Mouse (Mus musculus) G1E (cell line): ENCODE measurements around the gene Gtpbp1. TPM values are rescaled to one million over a fixed set of nuclear protein-coding genes. Genes with fewer than 3 reads are reported as not detected.

Experiments
- ATAC-seq: 2 replicates; pipeline ENCODE4 v1.8.0; 2016; ENCODE audit warnings: mild to moderate bottlenecking; ENCODE audit not compliant: insufficient number of reproducible peaks, poor library complexity, low FRiP score, severe bottlenecking; ENCODE audit errors: extremely low read depth
- DNase-seq: peaks from one replicate; pipeline ENCODE4 v3.0.0; 2012; ENCODE audit warnings: low spot score
- H3K27me3 ChIP-seq: 2 replicates; pipeline ENCODE4 v1.6.1; 2012; ENCODE audit warnings: mild to moderate bottlenecking, low read length, inconsistent platforms; ENCODE audit not compliant: insufficient read depth
- H3K36me3 ChIP-seq: replicated peaks from 2 replicates; pipeline ENCODE3; 2012; ENCODE audit warnings: mild to moderate bottlenecking, inconsistent platforms
- H3K4me1 ChIP-seq: 2 replicates; pipeline ENCODE4 v1.6.1; 2012; ENCODE audit warnings: low read depth, low read length, inconsistent platforms, mixed read lengths; ENCODE audit not compliant: insufficient read depth
- H3K4me3 ChIP-seq: 2 replicates; pipeline ENCODE4 v1.5.1; 2012; ENCODE audit warnings: low read depth, mild to moderate bottlenecking, inconsistent platforms, low read length, moderate library complexity, mixed read lengths
- H3K9me3 ChIP-seq: replicated peaks from 2 replicates; pipeline ENCODE4 v1.6.1; 2012; ENCODE audit warnings: inconsistent platforms
- CTCF ChIP-seq: IDR thresholded peaks from 2 replicates; pipeline ENCODE4 v1.5.1; 2012; ENCODE audit warnings: low read depth, low read length, inconsistent platforms, mixed read lengths
- GATA1 ChIP-seq: IDR thresholded peaks from 2 replicates; pipeline ENCODE4 v1.6.1; 2012; ENCODE audit warnings: borderline replicate concordance, low read length, inconsistent platforms, mixed read lengths
- GATA2 ChIP-seq: IDR thresholded peaks from 2 replicates; pipeline ENCODE4 v1.6.1; 2012; ENCODE audit warnings: low read depth, low read length, inconsistent platforms, borderline replicate concordance
- POLR2AphosphoS5 ChIP-seq: IDR thresholded peaks from 2 replicates; pipeline ENCODE4 v1.6.1; 2012; ENCODE audit warnings: low read depth, low read length, inconsistent platforms; ENCODE audit not compliant: insufficient replicate concordance
- TAL1 ChIP-seq: conservative IDR thresholded peaks from 2 replicates; pipeline ENCODE4 v1.6.1; 2012; ENCODE audit warnings: low read depth, low read length, inconsistent platforms, mixed read lengths
- polyA plus RNA-seq: library from polyadenylated mRNA; stranded (reverse); fragments of >175 nt; gene quantifications from 2 replicates; pipeline ENCODE4 v1.2.3, GENCODE M21; 2012
- total RNA-seq, 2 experiments: library from RNA; stranded (forward) in 1 of 2; stranded (reverse) in 1 of 2; fragments of 200-1000 nt in 1 of 2; fragments of >200 nt in 1 of 2; fragmentation: Nextera tagmentation in 1 of 2; gene quantifications; 2 replicates each; pipeline ENCODE4 v1.2.3; 2014 to 2017

Gtpbp1 gene
- total RNA-seq (2014; fragmentation: Nextera tagmentation) (63.7 and 74.7 TPM in 2 replicates), total RNA-seq (2017) (54.8 and 58.6 TPM in 2 replicates), polyA plus RNA-seq (108 and 116 TPM in 2 replicates)

- ATAC-seq (peak; percentile 86), DNase-seq (peak; percentile 97)
- Histone ChIP-seq H3K27me3 (no peaks in the 10 kb centered on the region), H3K4me1 (peaks cover 72% of the 10 kb centered on the region), H3K9me3 (no peaks in the 10 kb centered on the region), H3K4me3 (peak within 1 kb of the TSS; percentile 96), H3K36me3 (peaks cover 35% of the 10 kb centered on the region)
- TF ChIP-seq GATA1 = no peak
- no peak for TF ChIP-seq POLR2AphosphoS5
- no peak for TF ChIP-seq GATA2
- no peak for TF ChIP-seq CTCF
- no peak for TF ChIP-seq TAL1
Observed at GRCm38 (mm10) chr15:79690426-79691022, at the start of gene Gtpbp1. TSS of gene Gtpbp1 (plus strand) at chr15:79690845.

GRCm38 (mm10) chr15:79641135-79641817 is 49.4 kb upstream of the Gtpbp1 start:
- ATAC-seq = no peak
- TF ChIP-seq POLR2AphosphoS5 = no peak
- no peak for TF ChIP-seq GATA2
- TF ChIP-seq CTCF = no peak
- TF ChIP-seq TAL1 = no peak
- TF ChIP-seq GATA1 = no peak
- H3K9me3 ChIP-seq = no peaks in the 10 kb centered on the region
- no peak for DNase-seq
- no peaks in the 10 kb centered on the region for H3K36me3 ChIP-seq
- peaks cover 11% of the 10 kb centered on the region; the same call in 1 of the 2 replicates for H3K27me3 ChIP-seq
- H3K4me1 ChIP-seq = no peaks in the 10 kb centered on the region
- H3K4me3 ChIP-seq = no peak overlapping the region

- ATAC-seq = no peak
- H3K27me3 ChIP-seq = peaks cover 13% of the 10 kb centered on the region; the same call in 1 of the 2 replicates
- TF ChIP-seq TAL1 (no peak), POLR2AphosphoS5 (no peak), GATA1 (no peak), GATA2 (no peak), CTCF (no peak)
- no peaks in the 10 kb centered on the region for H3K4me1 ChIP-seq
- no peaks in the 10 kb centered on the region for H3K36me3 ChIP-seq
- no peaks in the 10 kb centered on the region for H3K9me3 ChIP-seq
- DNase-seq = no peak
- H3K4me3 ChIP-seq = no peak overlapping the region
Observed at GRCm38 (mm10) chr15:79645483-79645882, 45.2 kb upstream of the Gtpbp1 start.

- TF ChIP-seq GATA2 = no peak
- TF ChIP-seq CTCF = no peak
- no peak for TF ChIP-seq TAL1
- TF ChIP-seq POLR2AphosphoS5 = no peak
- TF ChIP-seq GATA1 = no peak
- Histone ChIP-seq H3K4me1 (no peaks in the 10 kb centered on the region), H3K9me3 (no peaks in the 10 kb centered on the region), H3K4me3 (no peak overlapping the region), H3K36me3 (no peaks in the 10 kb centered on the region), H3K27me3 (peaks cover 9% of the 10 kb centered on the region; the same call in 1 of the 2 replicates)
- no peak for ATAC-seq
- no peak for DNase-seq
Observed at GRCm38 (mm10) chr15:79648130-79648529, 42.5 kb upstream of the Gtpbp1 start.

- no peak overlapping the region for H3K4me3 ChIP-seq
Observed at GRCm38 (mm10) chr15:79650569-79650968, 40.1 kb upstream of the Gtpbp1 start.

GRCm38 (mm10) chr15:79651481-79651880 is 39.2 kb upstream of the Gtpbp1 start:
- H3K9me3 ChIP-seq = no peaks in the 10 kb centered on the region
- H3K27me3 ChIP-seq = peaks cover 6% of the 10 kb centered on the region; the same call in 1 of the 2 replicates
- H3K4me1 ChIP-seq = peaks cover 3% of the 10 kb centered on the region; the same call in 1 of the 2 replicates
- ATAC-seq = no peak
- H3K36me3 ChIP-seq = no peaks in the 10 kb centered on the region
- DNase-seq = no peak
- H3K4me3 ChIP-seq = no peak overlapping the region
- TF ChIP-seq GATA1 = no peak
- no peak for TF ChIP-seq POLR2AphosphoS5
- peak; percentile 50; the same call in 1 of the 2 replicates for TF ChIP-seq CTCF

More at GRCm38 (mm10) chr15:79650569-79650968, 40.1 kb upstream of the Gtpbp1 start:
- Histone ChIP-seq H3K36me3 (no peaks in the 10 kb centered on the region), H3K9me3 (no peaks in the 10 kb centered on the region), H3K27me3 (peaks cover 5% of the 10 kb centered on the region; the same call in 1 of the 2 replicates), H3K4me1 (no peaks in the 10 kb centered on the region)
- ATAC-seq = no peak
- no peak for TF ChIP-seq TAL1
- no peak for TF ChIP-seq POLR2AphosphoS5
- peak; percentile 63 for TF ChIP-seq CTCF
- no peak for TF ChIP-seq GATA1
- no peak for TF ChIP-seq GATA2
- peak; percentile 41 for DNase-seq
